Mouse (Mus musculus) embryonic facial prominence, embryonic 10.5 days (tissue): Measurements from ENCODE around the gene Gcnt1. TPM values are rescaled to one million over a fixed set of nuclear protein-coding genes. Genes with fewer than 3 reads are reported as not detected.

ENCODE experiments used
- DNase-seq: peaks from one replicate; pipeline ENCODE4 v3.0.0-alpha.2; 2017; ENCODE audit warnings: low spot score
- H3K27ac ChIP-seq: fragments of 300-500 bp; sonication (generic); replicated peaks from 2 replicates; pipeline ENCODE4 v1.5.1; 2016; ENCODE audit warnings: mild to moderate bottlenecking
- H3K27me3 ChIP-seq: fragments of 300-500 bp; sonication (generic); replicated peaks from 2 replicates; pipeline ENCODE4 v1.6.1; 2016; ENCODE audit warnings: low read depth, mild to moderate bottlenecking; ENCODE audit not compliant: poor library complexity, severe bottlenecking
- H3K36me3 ChIP-seq: fragments of 300-500 bp; sonication (generic); replicated peaks from 2 replicates; pipeline ENCODE4 v1.6.1; 2016; ENCODE audit warnings: mild to moderate bottlenecking, moderate library complexity
- H3K4me1 ChIP-seq: fragments of 300-500 bp; sonication (generic); 2 replicates; pipeline ENCODE4 v1.6.1; 2016
- H3K4me3 ChIP-seq: fragments of 300-500 bp; sonication (generic); 2 replicates; pipeline ENCODE4 v1.5.1; 2016; ENCODE audit warnings: mild to moderate bottlenecking, moderate library complexity
- H3K9me3 ChIP-seq: fragments of 300-500 bp; sonication (generic); 2 replicates; pipeline ENCODE4 v1.6.1; 2016; ENCODE audit warnings: mild to moderate bottlenecking
- WGBS: fragments of 180-500 bp; shearing (Covaris S2); methylation state at CpG from one replicate; pipeline ENCODE4 v1.1.7; 2016; 5-methylcytosine and 5-hydroxymethylcytosine counted together
- polyA plus RNA-seq: library from polyadenylated mRNA; unstranded; fragments of >200 nt; fragmentation: Nextera tagmentation; extraction: Ambion mirVana; gene quantifications from 2 replicates; pipeline ENCODE4 v1.2.1, GENCODE M21; 2016

Gcnt1 gene
- polyA plus RNA-seq, 1 experiment from 2014 or later = 3.0 TPM

- WGBS = 13% methylated on average over 3 of the region's 3 CpGs
- Histone ChIP-seq H3K9me3 (no peaks in the 10 kb centered on the region), H3K27ac (no peak overlapping the region), H3K36me3 (peaks cover 19% of the 10 kb centered on the region), H3K4me3 (peak overlapping the region; percentile 92; the same call in 1 of the 2 replicates), H3K4me1 (peaks cover 16% of the 10 kb centered on the region), H3K27me3 (peaks cover 15% of the 10 kb centered on the region)
- no peak for DNase-seq
Measured at GRCm38 (mm10) chr19:17392866-17393265, 20.2 kb upstream of the Gcnt1 start.

GRCm38 (mm10) chr19:17388404-17388803, 15.8 kb upstream of the Gcnt1 start:
- Histone ChIP-seq H3K4me3 (no peak overlapping the region), H3K9me3 (no peaks in the 10 kb centered on the region), H3K27ac (no peak overlapping the region), H3K27me3 (peaks cover 14% of the 10 kb centered on the region), H3K4me1 (peaks cover 6% of the 10 kb centered on the region; the same call in 1 of the 2 replicates), H3K36me3 (no peaks in the 10 kb centered on the region)
- WGBS = 19% methylated on average over 2 of the region's 2 CpGs
- peak; percentile 17 for DNase-seq

GRCm38 (mm10) chr19:17386424-17386823, 13.8 kb upstream of the Gcnt1 start:
- Histone ChIP-seq H3K9me3 (no peaks in the 10 kb centered on the region), H3K27ac (no peak overlapping the region), H3K27me3 (no peaks in the 10 kb centered on the region), H3K4me1 (no peaks in the 10 kb centered on the region), H3K36me3 (no peaks in the 10 kb centered on the region), H3K4me3 (no peak overlapping the region)
- no peak for DNase-seq
- 34% methylated on average over 6 of the region's 6 CpGs for WGBS

GRCm38 (mm10) chr19:17385426-17385825, 12.8 kb upstream of the Gcnt1 start:
- Histone ChIP-seq H3K27me3 (no peaks in the 10 kb centered on the region), H3K27ac (no peak overlapping the region), H3K9me3 (no peaks in the 10 kb centered on the region), H3K36me3 (no peaks in the 10 kb centered on the region), H3K4me1 (no peaks in the 10 kb centered on the region), H3K4me3 (no peak overlapping the region)
- DNase-seq = no peak
- 77% methylated on average over 1 of the region's 1 CpGs for WGBS

GRCm38 (mm10) chr19:17385022-17385421, 12.4 kb upstream of the Gcnt1 start:
- WGBS = 94% methylated on average over 4 of the region's 4 CpGs

GRCm38 (mm10) chr19:17382807-17383397, 10.3 kb upstream of the Gcnt1 start:
- Histone ChIP-seq H3K9me3 (no peaks in the 10 kb centered on the region), H3K27ac (no peak overlapping the region), H3K27me3 (no peaks in the 10 kb centered on the region), H3K4me3 (no peak overlapping the region), H3K36me3 (no peaks in the 10 kb centered on the region), H3K4me1 (no peaks in the 10 kb centered on the region)
- no peak for DNase-seq
- 86% methylated on average over 6 of the region's 6 CpGs for WGBS

More at GRCm38 (mm10) chr19:17385022-17385421, 12.4 kb upstream of the Gcnt1 start:
- Histone ChIP-seq H3K27ac (no peak overlapping the region), H3K27me3 (no peaks in the 10 kb centered on the region), H3K4me1 (no peaks in the 10 kb centered on the region), H3K4me3 (no peak overlapping the region), H3K36me3 (no peaks in the 10 kb centered on the region), H3K9me3 (no peaks in the 10 kb centered on the region)
- DNase-seq = no peak

- Histone ChIP-seq H3K36me3 (no peaks in the 10 kb centered on the region), H3K9me3 (no peaks in the 10 kb centered on the region), H3K27me3 (no peaks in the 10 kb centered on the region), H3K4me3 (no peak overlapping the region), H3K4me1 (no peaks in the 10 kb centered on the region), H3K27ac (no peak overlapping the region)
- DNase-seq = no peak
- WGBS = 74% methylated on average over 7 of the region's 7 CpGs
Measured at GRCm38 (mm10) chr19:17380549-17380948, 7.9 kb upstream of the Gcnt1 start.

- Histone ChIP-seq H3K27ac (no peak overlapping the region), H3K27me3 (no peaks in the 10 kb centered on the region), H3K4me3 (no peak overlapping the region), H3K36me3 (no peaks in the 10 kb centered on the region), H3K4me1 (no peaks in the 10 kb centered on the region), H3K9me3 (no peaks in the 10 kb centered on the region)
- DNase-seq = no peak
Measured at GRCm38 (mm10) chr19:17378845-17379244, 6.2 kb upstream of the Gcnt1 start.

GRCm38 (mm10) chr19:17369581-17369980, 3.1 kb downstream of the Gcnt1 start:
- no peak overlapping the region for H3K4me3 ChIP-seq
- H3K36me3 ChIP-seq = no peaks in the 10 kb centered on the region
- DNase-seq = no peak
- 69% methylated on average over 7 of the region's 7 CpGs for WGBS
- no peak overlapping the region for H3K27ac ChIP-seq
- H3K9me3 ChIP-seq = no peaks in the 10 kb centered on the region
- no peaks in the 10 kb centered on the region for H3K4me1 ChIP-seq
- H3K27me3 ChIP-seq = no peaks in the 10 kb centered on the region

GRCm38 (mm10) chr19:17368557-17368956, 4.1 kb downstream of the Gcnt1 start:
- Histone ChIP-seq H3K27ac (no peak overlapping the region), H3K4me1 (no peaks in the 10 kb centered on the region), H3K36me3 (no peaks in the 10 kb centered on the region), H3K4me3 (no peak overlapping the region), H3K9me3 (no peaks in the 10 kb centered on the region), H3K27me3 (no peaks in the 10 kb centered on the region)
- WGBS = 90% methylated on average over 9 of the region's 9 CpGs
- DNase-seq = no peak

- Histone ChIP-seq H3K27ac (no peak overlapping the region), H3K36me3 (no peaks in the 10 kb centered on the region), H3K27me3 (no peaks in the 10 kb centered on the region), H3K4me3 (no peak overlapping the region), H3K4me1 (no peaks in the 10 kb centered on the region), H3K9me3 (no peaks in the 10 kb centered on the region)
- WGBS = 93% methylated on average over 8 of the region's 8 CpGs
- DNase-seq = no peak
Measured at GRCm38 (mm10) chr19:17366364-17367090, 6.1 kb downstream of the Gcnt1 start.

- no peaks in the 10 kb centered on the region for H3K4me1 ChIP-seq
- no peaks in the 10 kb centered on the region for H3K9me3 ChIP-seq
- H3K27ac ChIP-seq = no peak overlapping the region
- DNase-seq = no peak
- WGBS = 35% methylated on average over 3 of the region's 3 CpGs
- no peak overlapping the region for H3K4me3 ChIP-seq
- no peaks in the 10 kb centered on the region for H3K27me3 ChIP-seq
- no peaks in the 10 kb centered on the region for H3K36me3 ChIP-seq
Measured at GRCm38 (mm10) chr19:17364741-17365140, 7.9 kb downstream of the Gcnt1 start.

- WGBS = 76% methylated on average over 2 of the region's 2 CpGs
- Histone ChIP-seq H3K27ac (no peak overlapping the region), H3K36me3 (no peaks in the 10 kb centered on the region), H3K4me1 (peaks cover 5% of the 10 kb centered on the region), H3K27me3 (peaks cover 16% of the 10 kb centered on the region), H3K9me3 (no peaks in the 10 kb centered on the region), H3K4me3 (no peak overlapping the region)
- DNase-seq = no peak
Measured at GRCm38 (mm10) chr19:17361181-17361580, 11.5 kb downstream of the Gcnt1 start.
